10 mouse cellular contexts compared by ENCODE assay signal in genomic region chr9:20986952-20987686, GRCm38 (mm10). TPM values are rescaled to one million over a fixed set of nuclear protein-coding genes. Genes with fewer than 3 reads are reported as not detected.
DNase-seq lines count a peak whose midpoint lies in the region; ATAC-seq lines count a peak whose summit lies in the region.
"Had no signal": no experiment of that assay in that cellular context is flagged by ENCODE, and none has a peak within 500 bp of the region (broad histone marks: within the 10 kb centered on the region; RNA-seq: fewer than 3 reads in every experiment).

No protein-coding gene starts in this region.

- no peaks in the 10 kb centered on the region for H3K36me3 ChIP-seq in kidney, embryonic 15.5 days
- no peaks in the 10 kb centered on the region for H3K36me3 ChIP-seq in intestine, embryonic 15.5 days
- H3K36me3 ChIP-seq in forebrain, embryonic 16.5 days (ENCODE audit: control insufficient read depth, insufficient read depth), result no peaks in the 10 kb centered on the region
- H3K36me3 ChIP-seq in forebrain, embryonic 12.5 days (replicated peaks), result no peaks in the 10 kb centered on the region

- DNase-seq in kidney, adult 18-20 months, result no peak
- peak; percentile 67 for DNase-seq in A20 (ENCODE audit: low read depth, low spot score)
- DNase-seq in gastrocnemius, adult 18-20 months (ENCODE audit: low spot score), result peak; percentile 24
- no peak for DNase-seq in right cerebral cortex, postnatal 25 days

- H3K9ac ChIP-seq in kidney, embryonic 15.5 days, result no peak overlapping the region
- no peak overlapping the region for H3K9ac ChIP-seq in intestine, embryonic 15.5 days
- no peak overlapping the region for H3K9ac ChIP-seq in forebrain, embryonic 16.5 days (replicated peaks; ENCODE audit: low read depth, low read length)
- H3K9ac ChIP-seq in forebrain, embryonic 12.5 days, result no peak overlapping the region
- H3K9ac ChIP-seq: liver, embryonic 14.5 days had no signal

- H3K9me3 ChIP-seq in kidney, embryonic 15.5 days (replicated peaks), result no peaks in the 10 kb centered on the region
- H3K9me3 ChIP-seq in intestine, embryonic 15.5 days, result no peaks in the 10 kb centered on the region
- H3K9me3 ChIP-seq in forebrain, embryonic 16.5 days (ENCODE audit: control insufficient read depth, low read length), result no peaks in the 10 kb centered on the region
- H3K9me3 ChIP-seq in forebrain, embryonic 12.5 days, result no peaks in the 10 kb centered on the region

- no peak overlapping the region for H3K4me2 ChIP-seq in kidney, embryonic 15.5 days
- H3K4me2 ChIP-seq in intestine, embryonic 15.5 days (replicated peaks), result no peak overlapping the region
- no peak overlapping the region for H3K4me2 ChIP-seq in forebrain, embryonic 16.5 days (ENCODE audit: low read length)
- no peak overlapping the region for H3K4me2 ChIP-seq in forebrain, embryonic 12.5 days

- H3K27me3 ChIP-seq in kidney, embryonic 15.5 days, result no peaks in the 10 kb centered on the region
- H3K27me3 ChIP-seq in intestine, embryonic 15.5 days (replicated peaks), result no peaks in the 10 kb centered on the region
- H3K27me3 ChIP-seq in forebrain, embryonic 16.5 days (replicated peaks; ENCODE audit: control insufficient read depth, insufficient read depth, low read length), result no peaks in the 10 kb centered on the region
- peaks cover 27% of the 10 kb centered on the region for H3K27me3 ChIP-seq in forebrain, embryonic 12.5 days

- H3K27ac ChIP-seq in kidney, embryonic 15.5 days, result peak overlapping the region; percentile 33
- H3K27ac ChIP-seq in intestine, embryonic 15.5 days, result peak overlapping the region; percentile 66
- H3K27ac ChIP-seq in forebrain, embryonic 16.5 days (ENCODE audit: low read length), result no peak overlapping the region
- H3K27ac ChIP-seq in forebrain, embryonic 12.5 days, result no peak overlapping the region
- H3K27ac ChIP-seq: liver, embryonic 14.5 days had no signal

- H3K4me1 ChIP-seq in kidney, embryonic 15.5 days, result peaks cover 28% of the 10 kb centered on the region
- peaks cover 7% of the 10 kb centered on the region for H3K4me1 ChIP-seq in intestine, embryonic 15.5 days (replicated peaks)
- 0 out of 2 replicates have a peak, but pooled peaks cover 3% of the 10 kb centered on the region for H3K4me1 ChIP-seq in forebrain, embryonic 16.5 days (replicated peaks; ENCODE audit: control insufficient read depth, insufficient read depth, low read length)
- peaks cover 6% of the 10 kb centered on the region for H3K4me1 ChIP-seq in forebrain, embryonic 12.5 days

- no peak overlapping the region for H3K4me3 ChIP-seq in kidney, embryonic 15.5 days (replicated peaks)
- H3K4me3 ChIP-seq in intestine, embryonic 15.5 days (replicated peaks), result no peak overlapping the region
- no peak overlapping the region for H3K4me3 ChIP-seq in forebrain, embryonic 16.5 days (replicated peaks; ENCODE audit: low read length)
- H3K4me3 ChIP-seq in forebrain, embryonic 12.5 days (replicated peaks), result no peak overlapping the region

- ATAC-seq in kidney, embryonic 15.5 days (replicated peaks; ENCODE audit: low FRiP score), result peak; percentile 48; the same call in 1 of the 2 replicates
- ATAC-seq in intestine, embryonic 15.5 days, result peak; percentile 86
- ATAC-seq in forebrain, embryonic 16.5 days, result no peak
- ATAC-seq in forebrain, embryonic 12.5 days (ENCODE audit: low FRiP score), result no peak

- 56% methylated on average over 15 of the region's 15 CpGs for WGBS in kidney, embryonic 15.5 days
- WGBS in intestine, embryonic 15.5 days, result 47% methylated on average over 15 of the region's 15 CpGs
- WGBS in forebrain, embryonic 16.5 days, result 63% methylated on average over 15 of the region's 15 CpGs
- 64% methylated on average over 15 of the region's 15 CpGs for WGBS in forebrain, embryonic 12.5 days

RNA-seq across cellular contexts. Expression of gene S1pr2, which starts 10.5 kb away (rescaled TPM):
- 29.8 and 32.7 TPM in 2 replicates for polyA plus RNA-seq in kidney, embryonic 15.5 days (2015; fragmentation: Nextera tagmentation; extraction: Ambion mirVana)
- 1 to 10 TPM in 1 of 2 experiments, under 1 TPM in 1; 0.68 to 1.9 TPM for total RNA-seq in gastrocnemius, adult 18-20 months (2021)
- polyA plus RNA-seq in intestine, embryonic 15.5 days (2015; fragmentation: Nextera tagmentation; extraction: Ambion mirVana), result 29.2 and 30.4 TPM in 2 replicates
- 7.5 and 7.7 TPM in 2 replicates for polyA plus RNA-seq in forebrain, embryonic 16.5 days (2015; fragmentation: Nextera tagmentation; extraction: Ambion mirVana)
- polyA plus RNA-seq in forebrain, embryonic 12.5 days (2016; fragmentation: Nextera tagmentation; extraction: Ambion mirVana), result 13.1 and 16.5 TPM in 2 replicates

RNA-seq across cellular contexts. Expression of gene Mrpl4, which starts 15.4 kb away (rescaled TPM):
- polyA plus RNA-seq in kidney, embryonic 15.5 days (2015; fragmentation: Nextera tagmentation; extraction: Ambion mirVana), result 140 and 143 TPM in 2 replicates
- 10 to 100 TPM; 57.9 to 58.8 TPM for total RNA-seq in gastrocnemius, adult 18-20 months (2021)
- polyA plus RNA-seq in intestine, embryonic 15.5 days (2015; fragmentation: Nextera tagmentation; extraction: Ambion mirVana), result 145 and 159 TPM in 2 replicates
- polyA plus RNA-seq in forebrain, embryonic 16.5 days (2015; fragmentation: Nextera tagmentation; extraction: Ambion mirVana), result 109 and 113 TPM in 2 replicates
- 110 and 111 TPM in 2 replicates for polyA plus RNA-seq in forebrain, embryonic 12.5 days (2016; fragmentation: Nextera tagmentation; extraction: Ambion mirVana)

RNA-seq across cellular contexts. Expression of gene Dnmt1, which starts 27.4 kb away (rescaled TPM):
- 96.9 and 108 TPM in 2 replicates for polyA plus RNA-seq in kidney, embryonic 15.5 days (2015; fragmentation: Nextera tagmentation; extraction: Ambion mirVana)
- total RNA-seq in gastrocnemius, adult 18-20 months (2021), result 1 to 10 TPM; 6.0 to 6.7 TPM
- 72.5 and 73.4 TPM in 2 replicates for polyA plus RNA-seq in intestine, embryonic 15.5 days (2015; fragmentation: Nextera tagmentation; extraction: Ambion mirVana)
- 85.3 and 88.9 TPM in 2 replicates for polyA plus RNA-seq in forebrain, embryonic 16.5 days (2015; fragmentation: Nextera tagmentation; extraction: Ambion mirVana)
- 134 and 153 TPM in 2 replicates for polyA plus RNA-seq in forebrain, embryonic 12.5 days (2016; fragmentation: Nextera tagmentation; extraction: Ambion mirVana)

RNA-seq across cellular contexts. Expression of gene Icam1, which starts 28.7 kb away (rescaled TPM):
- polyA plus RNA-seq in kidney, embryonic 15.5 days (2015; fragmentation: Nextera tagmentation; extraction: Ambion mirVana), result 10.8 and 13.7 TPM in 2 replicates
- 1 to 10 TPM; 1.6 to 3.0 TPM for total RNA-seq in gastrocnemius, adult 18-20 months (2021)
- polyA plus RNA-seq in intestine, embryonic 15.5 days (2015; fragmentation: Nextera tagmentation; extraction: Ambion mirVana), result 12.6 and 12.8 TPM in 2 replicates
- 3.3 and 4.5 TPM in 2 replicates for polyA plus RNA-seq in forebrain, embryonic 16.5 days (2015; fragmentation: Nextera tagmentation; extraction: Ambion mirVana)
- polyA plus RNA-seq in forebrain, embryonic 12.5 days (2016; fragmentation: Nextera tagmentation; extraction: Ambion mirVana), result 3.7 and 3.8 TPM in 2 replicates

RNA-seq across cellular contexts. Expression of gene Icam4, which starts 42.1 kb away (rescaled TPM):
- polyA plus RNA-seq in kidney, embryonic 15.5 days (2015; fragmentation: Nextera tagmentation; extraction: Ambion mirVana), result 2.0 and 2.7 TPM in 2 replicates
- 1 to 10 TPM; 1.4 to 2.8 TPM for total RNA-seq in gastrocnemius, adult 18-20 months (2021)
- polyA plus RNA-seq in intestine, embryonic 15.5 days (2015; fragmentation: Nextera tagmentation; extraction: Ambion mirVana), result 2.9 and 3.0 TPM in 2 replicates
- polyA plus RNA-seq in forebrain, embryonic 16.5 days (2015; fragmentation: Nextera tagmentation; extraction: Ambion mirVana), result not detected in 2 replicates
- 1.5 and 1.9 TPM in 2 replicates for polyA plus RNA-seq in forebrain, embryonic 12.5 days (2016; fragmentation: Nextera tagmentation; extraction: Ambion mirVana)
- total RNA-seq: midbrain, postnatal 0 days had no signal

Comparison
In these comparisons a context has a peak if more than half of its experiments do, and no peak if none do; other contexts are left out.
1. ATAC-seq: peak in kidney, embryonic 15.5 days (single experiment) and intestine, embryonic 15.5 days (single experiment); none in forebrain, embryonic 16.5 days (single experiment) and forebrain, embryonic 12.5 days (single experiment).
2. H3K27ac ChIP-seq: peak in kidney, embryonic 15.5 days (single experiment) and intestine, embryonic 15.5 days (single experiment); none in forebrain, embryonic 16.5 days (single experiment) and forebrain, embryonic 12.5 days (single experiment).
3. DNase-seq: peak in A20 (single experiment) and gastrocnemius, adult 18-20 months (single experiment); none in kidney, adult 18-20 months (single experiment) and right cerebral cortex, postnatal 25 days (single experiment).